Mouse (Mus musculus) R1 (cell line): ENCODE data around the gene 4930523C07Rik.
A peak's percentile ranks its signal among the peaks of the same experiment; 100 is the strongest.

Experiments
- DNase-seq: peaks from one replicate; pipeline ENCODE4 v3.0.0-alpha.2; 2018; ENCODE audit warnings: low read depth, low spot score

Gene 4930523C07Rik

GRCm38 (mm10) chr1:160045971-160046370 is 1.8 kb downstream of the 4930523C07Rik start:
- no peak for DNase-seq

- no peak for DNase-seq
Observed at GRCm38 (mm10) chr1:160046786-160047185, 2.6 kb downstream of the 4930523C07Rik start.

- DNase-seq, result no peak
Observed at GRCm38 (mm10) chr1:160047481-160047931, 3.3 kb downstream of the 4930523C07Rik start.

- no peak for DNase-seq
Observed at GRCm38 (mm10) chr1:160049131-160049880, 5.1 kb downstream of the 4930523C07Rik start.

- no peak for DNase-seq
Observed at GRCm38 (mm10) chr1:160050898-160051297, 6.7 kb downstream of the 4930523C07Rik start.

GRCm38 (mm10) chr1:160052556-160053315 is 8.6 kb downstream of the 4930523C07Rik start:
- DNase-seq, result no peak

- no peak for DNase-seq
Observed at GRCm38 (mm10) chr1:160053510-160054305, 9.5 kb downstream of the 4930523C07Rik start.

GRCm38 (mm10) chr1:160054366-160055078 is 10.3 kb downstream of the 4930523C07Rik start:
- DNase-seq, result no peak

- DNase-seq, result no peak
Observed at GRCm38 (mm10) chr1:160057657-160058056, 13.5 kb downstream of the 4930523C07Rik start.

- DNase-seq, result no peak
Observed at GRCm38 (mm10) chr1:160059908-160060307, 15.7 kb downstream of the 4930523C07Rik start.

- DNase-seq, result no peak
Observed at GRCm38 (mm10) chr1:160060542-160060941, 16.4 kb downstream of the 4930523C07Rik start.

GRCm38 (mm10) chr1:160061321-160061720 is 17.1 kb downstream of the 4930523C07Rik start:
- no peak for DNase-seq

GRCm38 (mm10) chr1:160061725-160062366 is 17.7 kb downstream of the 4930523C07Rik start:
- peak; percentile 44 for DNase-seq

- DNase-seq, result no peak
Observed at GRCm38 (mm10) chr1:160064547-160065144, 20.5 kb downstream of the 4930523C07Rik start.

- DNase-seq, result no peak
Observed at GRCm38 (mm10) chr1:160078882-160079661, 34.9 kb downstream of the 4930523C07Rik start.

GRCm38 (mm10) chr1:160080800-160081436 is 36.7 kb downstream of the 4930523C07Rik start:
- peak; percentile 73 for DNase-seq

- DNase-seq, result no peak
Observed at GRCm38 (mm10) chr1:160082647-160083046, 38.5 kb downstream of the 4930523C07Rik start.

- peak; percentile 40 for DNase-seq
Observed at GRCm38 (mm10) chr1:160084239-160084638, 40.1 kb downstream of the 4930523C07Rik start.

- DNase-seq, result no peak
Observed at GRCm38 (mm10) chr1:160086651-160087050, 42.5 kb downstream of the 4930523C07Rik start.
